Mouse (Mus musculus) activated CD4-positive, CD25-positive, alpha-beta regulatory T cell, adult 4 months (primary cell): ENCODE measurements around the gene Jmjd6. TPM values are rescaled to one million over a fixed set of nuclear protein-coding genes. Genes with fewer than 3 reads are reported as not detected.
"Not testable (repeated sequence)": the region's sequence is repeated elsewhere in the genome, so short reads cannot be mapped to it uniquely, and the experiment has no call there.

ENCODE experiments used
- ATAC-seq: one replicate; pipeline ENCODE4 v1.8.0; 2017
- polyA plus RNA-seq, 2 experiments: library from polyadenylated mRNA; unstranded; fragments of 100-300 nt; shearing (Covaris generic); gene quantifications; one replicate each; pipeline ENCODE4 v1.2.1; 2017

Gene Jmjd6
- polyA plus RNA-seq, 2 experiments from 2014 or later: 50.0 to 55.7 TPM

DNA sequence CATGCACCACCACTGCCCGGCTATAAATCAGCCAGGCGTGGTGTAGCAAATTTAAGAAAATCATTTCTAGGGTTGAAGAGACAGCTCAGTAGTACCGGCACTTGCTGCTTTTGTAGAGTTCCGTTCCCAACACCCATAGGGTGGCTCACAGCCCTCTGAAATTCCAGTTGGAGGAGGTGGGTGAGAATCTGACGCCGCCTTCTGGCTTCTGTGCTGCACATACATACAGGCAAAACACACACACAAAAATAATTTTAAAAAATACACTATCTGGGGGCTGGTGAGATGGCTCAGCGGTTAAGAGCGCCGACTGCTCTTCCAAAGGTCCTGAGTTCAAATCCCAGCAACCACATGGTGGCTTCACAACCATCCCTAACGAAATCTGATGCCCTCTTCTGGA lies 19.4 kb downstream of the Jmjd6 start:
- ATAC-seq: not testable (repeated sequence)

DNA sequence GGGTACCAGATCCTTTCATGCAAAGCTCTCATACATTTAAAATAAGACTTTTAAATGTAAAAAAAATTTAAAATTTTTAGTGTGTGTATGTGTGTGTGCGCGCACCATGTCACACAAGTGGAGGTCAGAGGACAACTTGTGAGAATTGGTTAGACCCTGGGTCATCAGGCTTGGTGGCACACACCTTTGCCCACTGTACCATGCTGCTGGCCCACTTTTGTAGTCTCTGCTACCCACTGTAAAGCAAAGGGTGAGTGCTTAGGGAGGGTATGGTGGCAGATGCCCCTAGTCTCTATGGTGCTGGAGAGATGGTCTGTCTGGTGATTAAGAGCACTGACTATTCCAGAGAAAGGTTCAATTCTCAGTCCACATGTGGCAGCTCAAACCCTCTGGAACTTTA lies 20.0 kb downstream of the Jmjd6 start:
- no peak for ATAC-seq

DNA sequence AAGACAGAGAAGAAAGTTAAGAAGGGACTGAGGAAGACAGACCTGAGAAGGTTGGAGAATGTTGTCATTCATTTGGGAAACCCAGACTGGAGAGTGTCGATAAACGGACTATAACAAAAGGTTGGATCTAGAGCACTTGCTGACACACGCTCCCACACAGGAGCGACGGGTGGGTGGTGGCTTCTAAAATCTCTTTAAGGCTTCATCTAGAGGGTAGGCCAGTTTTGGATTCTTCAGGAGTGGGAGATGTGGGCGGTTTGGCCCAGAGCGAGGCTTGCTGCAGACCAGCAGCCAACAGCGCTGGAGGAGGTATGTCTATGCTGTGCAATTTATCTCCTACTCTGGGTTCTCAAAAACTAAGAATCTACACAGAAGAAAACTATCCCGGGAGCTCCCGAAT lies 20.6 kb downstream of the Jmjd6 start:
- no peak for ATAC-seq

DNA sequence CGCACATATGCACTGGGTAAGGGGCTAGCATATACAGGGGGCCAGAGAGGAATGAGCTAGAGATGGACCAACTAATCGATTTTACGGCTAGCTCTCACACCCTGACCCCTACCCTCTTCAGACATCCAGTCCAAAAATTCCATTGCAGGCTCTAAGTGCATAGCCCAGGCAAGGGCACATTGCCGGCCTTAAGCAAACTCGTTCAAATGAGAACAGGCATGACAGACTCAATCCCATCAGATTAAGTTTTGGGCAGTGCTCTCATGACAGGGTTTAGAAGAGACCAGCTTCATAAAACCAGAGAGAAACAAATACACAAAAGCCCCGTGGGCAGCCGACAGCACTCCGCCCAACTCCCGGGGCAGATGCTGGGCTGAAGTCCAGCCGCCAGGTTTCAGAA lies 21.0 kb downstream of the Jmjd6 start:
- no peak for ATAC-seq

DNA sequence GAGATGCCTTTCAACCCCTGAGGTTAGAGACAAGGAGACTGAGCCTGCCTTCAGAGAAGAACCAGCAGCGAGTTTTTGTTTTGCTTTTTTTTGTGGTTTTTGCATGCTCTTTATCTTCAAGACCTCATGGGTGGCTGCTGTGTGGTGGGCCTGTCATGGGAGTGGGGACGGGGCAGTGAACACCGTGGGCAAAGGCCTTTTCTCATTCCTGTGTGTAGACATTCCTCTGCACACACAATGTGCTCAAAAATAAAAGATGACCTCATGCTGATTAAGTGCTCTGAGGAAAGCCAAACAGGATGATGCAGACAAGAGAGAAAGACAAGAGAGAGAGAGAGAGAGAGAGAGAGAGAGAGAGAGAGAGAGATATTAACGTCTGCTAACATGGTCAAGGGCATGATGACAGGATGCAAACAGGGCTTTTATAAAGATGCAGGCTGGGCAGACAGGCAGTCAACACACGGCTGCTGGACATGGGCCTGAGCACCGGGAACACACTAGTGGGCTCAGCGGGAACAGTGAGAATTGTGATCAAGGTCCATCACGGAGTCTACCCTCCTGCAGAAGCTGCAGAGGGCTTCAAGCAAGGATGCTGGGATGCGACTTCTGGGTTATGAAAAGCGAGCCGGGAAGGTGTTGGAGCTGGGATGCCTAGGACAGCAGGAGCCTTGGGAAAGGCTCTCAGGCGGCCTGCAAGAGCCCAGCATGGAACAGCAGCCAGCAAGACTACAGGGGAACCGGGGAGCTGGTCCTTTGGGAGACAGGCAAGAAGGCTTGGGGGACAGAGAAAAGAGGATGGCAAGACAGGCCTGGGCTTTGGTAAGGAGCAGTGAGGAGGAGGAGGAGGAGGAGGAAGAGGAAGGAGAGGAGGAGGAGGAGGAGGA lies 21.9 kb downstream of the Jmjd6 start:
- ATAC-seq: no peak

DNA sequence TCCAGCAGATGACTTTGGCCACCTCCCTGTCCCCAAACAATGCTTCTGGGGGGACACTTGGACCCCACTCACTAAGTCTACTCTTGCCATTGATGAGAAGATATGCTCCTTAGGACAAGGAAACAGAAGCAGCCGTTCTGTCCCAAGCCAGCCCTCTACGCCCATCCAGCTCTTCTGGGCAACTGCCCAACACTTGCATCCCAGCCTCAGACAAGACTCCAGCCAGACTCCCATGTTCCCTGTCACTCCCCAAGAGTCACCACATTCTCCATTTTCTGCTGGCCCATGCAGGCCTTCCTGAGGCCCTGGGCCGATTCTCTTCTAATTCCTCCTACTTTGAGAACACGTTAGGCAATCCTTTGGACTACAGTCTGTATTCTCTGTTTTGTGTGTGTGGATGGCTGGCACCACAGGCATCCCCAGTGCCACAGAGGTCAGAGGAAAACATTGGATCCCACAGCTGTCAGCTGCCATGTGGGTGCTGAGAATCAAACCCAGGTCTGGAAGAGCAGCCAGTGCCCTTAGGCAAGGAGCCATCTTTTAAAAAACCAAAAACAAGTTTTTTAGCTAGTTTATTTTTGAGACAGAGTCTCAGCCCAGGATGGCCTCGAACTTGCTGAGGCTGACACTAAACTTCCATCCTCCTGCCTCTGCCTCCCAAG lies 23.2 kb downstream of the Jmjd6 start:
- no peak for ATAC-seq

DNA sequence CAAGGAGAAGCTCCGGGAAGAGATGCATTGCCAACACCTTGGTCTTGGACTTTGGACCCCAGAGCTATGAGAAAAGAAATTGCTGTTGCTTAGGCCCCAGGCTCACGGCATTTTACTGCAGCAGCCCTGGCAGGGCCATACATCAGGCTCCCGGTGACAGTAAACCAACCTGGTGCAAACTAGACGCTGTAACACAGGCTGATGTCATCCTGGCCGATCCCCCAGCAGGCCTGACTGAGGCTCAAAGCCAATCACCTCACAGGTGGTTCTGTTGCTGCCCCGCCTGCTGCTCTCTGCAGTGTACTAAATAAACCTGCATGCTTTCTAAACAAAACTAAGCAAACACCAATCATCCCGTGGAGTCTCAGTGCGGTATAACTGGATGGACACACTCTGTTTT lies 24.5 kb downstream of the Jmjd6 start:
- no peak for ATAC-seq

DNA sequence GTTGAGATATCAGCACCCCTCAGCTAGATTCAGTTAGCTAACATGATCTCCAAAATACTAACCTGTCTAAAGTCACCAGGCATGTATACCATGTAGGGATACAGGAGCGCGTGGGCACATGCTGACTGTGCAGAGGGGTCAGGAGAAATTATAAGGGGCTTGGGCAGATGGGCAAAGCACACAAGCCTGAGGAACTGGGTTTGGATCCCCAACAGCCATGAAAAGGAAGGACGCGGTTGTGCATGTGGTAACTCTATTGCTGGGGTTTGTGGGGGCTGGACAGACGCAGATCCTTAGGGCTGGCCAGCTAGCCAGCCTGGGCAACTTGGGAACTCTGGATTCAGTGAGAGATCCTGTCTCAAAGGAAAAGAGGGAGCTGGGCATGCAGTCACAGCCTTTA lies 25.7 kb downstream of the Jmjd6 start:
- no peak for ATAC-seq

DNA sequence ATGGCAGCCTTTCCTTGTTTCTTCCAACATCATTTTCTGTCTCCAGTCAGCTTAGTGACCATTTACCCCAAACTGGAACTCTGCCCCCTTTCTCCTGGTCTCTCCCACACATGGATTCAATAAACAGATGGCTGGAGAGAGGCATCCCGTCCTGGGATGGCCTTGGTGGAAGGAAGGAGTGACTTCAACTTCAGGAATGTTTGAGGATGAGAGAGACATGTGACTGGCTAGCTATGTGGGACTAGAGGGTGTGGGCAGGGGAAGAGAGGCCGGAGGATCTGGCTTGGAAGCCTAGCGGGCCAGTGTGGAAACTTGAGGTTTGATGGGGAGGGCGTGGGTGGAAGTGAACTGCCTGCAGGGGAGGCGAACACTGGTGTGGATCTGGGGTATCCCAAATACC lies 26.5 kb downstream of the Jmjd6 start:
- ATAC-seq: no peak

DNA sequence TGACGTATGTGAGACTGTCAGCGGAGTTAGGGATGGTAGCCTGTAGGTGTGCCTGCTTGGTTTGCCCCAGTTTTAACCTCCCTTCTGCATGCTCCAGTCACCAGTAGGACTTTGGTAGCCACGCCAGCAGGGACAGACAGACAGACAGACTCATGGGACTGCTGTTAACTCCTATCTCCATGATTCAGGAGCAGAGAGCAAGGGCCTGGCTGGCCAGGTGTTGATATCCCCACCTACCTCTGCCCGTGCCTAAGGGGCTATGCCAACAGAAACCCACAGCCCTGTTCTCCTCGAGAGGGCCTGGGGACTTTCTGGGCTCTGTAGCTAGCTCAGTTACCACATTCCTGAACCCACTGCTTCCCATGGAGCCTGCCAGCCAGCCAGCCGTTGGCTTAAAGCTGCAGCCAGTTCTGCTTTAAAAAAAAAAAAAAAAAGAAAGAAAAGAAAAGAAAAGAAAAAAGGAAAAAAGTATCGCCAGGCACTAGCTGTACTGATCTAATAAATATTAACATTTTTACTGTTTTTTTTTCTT lies 28.3 kb downstream of the Jmjd6 start:
- ATAC-seq: no peak

DNA sequence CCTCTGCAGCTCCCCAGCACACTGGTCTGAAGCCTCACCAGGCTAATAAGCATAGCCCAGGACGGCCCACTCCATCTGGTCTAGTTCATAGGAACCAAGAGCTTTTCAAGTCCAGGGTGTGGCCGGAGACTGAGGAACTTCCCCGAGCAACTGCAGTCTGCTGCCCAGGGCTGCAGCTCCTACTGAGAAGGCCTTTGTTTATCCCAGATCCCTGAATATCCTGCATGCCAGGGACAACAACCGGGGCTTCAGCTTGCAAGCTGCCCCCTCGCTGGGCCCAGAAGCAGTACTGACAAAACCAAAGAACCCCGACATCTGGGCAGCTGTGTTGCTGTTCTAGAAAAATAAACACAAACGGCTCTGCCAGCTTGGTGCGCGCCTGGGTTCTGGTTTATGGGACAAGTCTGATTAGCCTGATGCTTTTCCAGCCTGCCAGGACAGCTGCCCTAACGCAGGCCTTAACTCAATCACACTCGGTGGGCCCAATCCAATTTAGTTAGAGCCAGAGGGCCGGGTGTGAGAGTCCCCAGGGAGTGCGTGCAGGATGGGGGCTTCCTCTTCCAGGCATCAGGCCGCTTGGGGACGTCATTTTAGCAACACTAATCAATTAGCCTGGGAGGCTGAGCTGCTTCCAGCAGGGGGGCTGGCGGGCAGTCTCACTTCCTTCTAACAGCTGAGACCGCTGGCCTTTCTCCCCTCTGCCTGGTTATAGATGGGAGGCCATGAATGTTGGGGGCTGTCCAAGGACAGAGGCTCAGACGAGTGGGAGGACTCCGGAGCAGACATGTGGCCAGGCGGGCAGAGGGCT lies 29.0 kb downstream of the Jmjd6 start:
- no peak for ATAC-seq

DNA sequence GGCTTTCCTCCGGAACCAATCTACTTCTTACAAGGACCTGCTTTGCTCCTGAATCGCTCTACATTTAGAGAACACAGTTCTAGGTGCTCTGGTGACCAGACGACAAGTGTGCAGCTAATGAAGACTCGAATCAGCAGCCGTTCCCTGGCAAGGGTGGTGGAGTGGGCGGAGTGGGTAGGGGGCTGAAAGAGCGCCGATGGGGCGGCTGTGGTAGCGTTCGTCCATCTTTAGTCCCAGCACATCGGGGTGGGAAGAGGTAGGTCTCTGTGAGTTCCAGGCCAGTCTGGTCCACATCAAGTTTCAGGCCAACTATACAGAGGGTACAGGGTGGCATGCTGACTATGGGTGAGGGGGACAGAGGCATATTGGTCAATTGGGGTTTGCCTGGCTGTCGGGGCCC lies 29.6 kb downstream of the Jmjd6 start:
- ATAC-seq: no peak

DNA sequence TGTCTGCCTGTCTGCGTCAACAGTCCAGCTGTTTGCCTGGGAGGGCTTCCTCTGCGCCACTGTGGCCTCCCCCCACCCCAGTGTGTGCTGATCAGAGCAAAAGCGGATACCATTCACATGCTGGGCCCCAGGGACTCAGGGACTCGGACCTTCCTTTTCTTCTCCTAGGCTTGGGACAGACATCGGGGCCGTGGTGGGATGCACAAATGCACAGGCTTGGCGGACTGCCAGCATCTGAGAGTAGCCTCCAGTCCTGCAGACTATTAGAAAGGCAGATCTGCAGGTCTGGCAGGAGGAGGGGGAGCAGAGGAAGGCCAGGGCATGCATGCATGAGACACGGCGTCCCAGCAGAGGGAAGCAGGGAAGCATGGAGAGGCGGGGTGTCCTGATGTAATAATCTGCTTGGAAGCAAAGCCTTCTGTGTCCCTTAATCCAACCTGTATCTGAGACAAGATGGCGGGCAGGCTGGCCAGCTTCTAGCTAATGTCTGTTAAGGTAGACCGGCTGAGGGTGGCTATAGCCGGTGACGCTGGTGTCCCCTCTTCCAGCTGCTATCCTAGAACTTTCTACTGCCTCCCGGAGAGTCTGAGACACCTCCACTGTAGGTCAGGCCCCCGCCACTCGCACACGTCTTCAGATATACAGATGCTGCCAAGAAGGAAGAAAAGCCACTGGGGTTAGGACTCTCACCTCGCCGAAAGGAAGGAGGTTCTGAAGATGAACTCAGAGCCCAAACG lies 30.3 kb downstream of the Jmjd6 start:
- ATAC-seq: no peak

DNA sequence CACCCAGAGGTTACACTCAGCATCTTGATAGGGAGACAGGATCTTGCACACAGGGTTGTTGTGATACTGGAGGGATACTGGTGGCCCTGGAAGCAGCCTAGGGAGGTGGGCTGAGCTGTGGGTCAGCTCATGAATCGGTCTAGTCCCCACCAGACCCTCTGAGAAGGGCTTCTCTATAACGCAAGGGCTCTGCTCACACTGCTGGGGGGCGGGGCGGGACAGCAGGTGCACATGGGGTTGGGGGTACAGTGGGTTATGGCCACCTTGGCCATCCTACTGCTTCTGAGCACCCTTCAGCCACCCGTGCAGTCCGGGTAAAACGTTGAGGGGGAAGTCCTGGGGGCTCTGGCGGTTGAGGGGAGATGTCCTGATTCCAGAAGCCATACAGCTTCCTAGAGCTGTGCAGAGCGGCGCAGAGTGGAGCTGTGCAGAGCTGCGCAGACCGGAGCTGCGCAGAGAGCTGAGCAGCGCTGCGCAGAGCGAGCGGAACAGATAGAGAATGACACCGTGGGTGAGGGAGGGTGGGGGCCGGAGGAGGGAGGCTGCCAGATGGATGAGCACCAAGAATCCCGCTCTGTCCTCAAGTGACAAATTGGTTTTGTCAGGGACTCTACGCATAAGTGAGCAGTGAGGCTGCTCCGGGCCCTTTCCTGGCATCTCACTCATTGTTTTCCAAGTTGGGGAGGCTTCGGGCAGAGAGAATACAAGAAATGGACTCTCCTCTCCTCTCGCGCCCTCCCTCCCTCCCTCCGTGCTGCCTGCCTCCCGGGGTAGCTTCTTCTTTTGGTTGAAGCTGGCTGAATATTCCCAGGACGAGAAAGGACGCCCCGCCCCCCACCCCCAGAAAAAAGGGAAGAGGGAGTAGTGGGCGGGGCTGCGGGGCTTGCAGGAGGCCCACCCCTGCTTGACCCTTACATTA lies 32.0 kb downstream of the Jmjd6 start:
- peak; percentile 86 for ATAC-seq

DNA sequence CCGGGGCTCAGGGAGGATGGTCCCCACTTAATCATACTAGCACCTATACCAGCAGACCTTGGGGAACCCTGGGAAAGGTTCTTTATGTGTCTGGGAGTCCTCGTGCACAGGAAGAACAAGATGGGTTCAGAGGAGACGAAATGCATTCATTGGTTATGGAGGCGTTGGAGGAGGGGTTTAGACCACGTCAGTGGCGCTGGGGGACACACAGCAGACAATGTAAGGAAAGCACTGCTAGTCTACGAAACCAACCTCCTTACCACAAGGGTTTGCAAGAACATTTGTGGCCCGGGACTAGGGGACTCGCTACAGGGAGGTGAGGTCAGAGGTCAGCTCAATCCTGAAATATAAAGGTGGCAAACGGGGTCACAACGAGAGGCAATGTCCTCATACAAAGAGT lies 32.7 kb downstream of the Jmjd6 start:
- no peak for ATAC-seq

DNA sequence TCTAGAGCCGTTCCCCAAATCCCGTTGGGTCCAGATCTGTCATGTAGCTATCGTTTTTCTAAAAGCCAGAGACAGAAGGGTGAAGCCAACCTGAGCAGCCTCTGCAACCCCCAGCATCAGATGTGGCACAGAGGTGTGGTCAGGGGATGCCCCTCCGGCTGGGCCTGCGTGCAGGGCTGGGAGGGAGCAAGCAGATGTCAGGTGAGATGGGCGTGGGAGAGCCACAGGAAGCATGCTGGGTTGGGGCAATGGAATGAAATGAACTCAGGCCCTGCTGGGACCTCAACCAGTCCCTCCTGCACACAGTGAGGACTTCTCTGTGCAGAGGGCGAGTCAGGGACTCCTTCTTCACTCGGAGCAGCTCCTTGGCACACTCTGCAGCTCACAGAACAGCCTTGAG lies 33.7 kb downstream of the Jmjd6 start:
- ATAC-seq: peak; percentile 49

DNA sequence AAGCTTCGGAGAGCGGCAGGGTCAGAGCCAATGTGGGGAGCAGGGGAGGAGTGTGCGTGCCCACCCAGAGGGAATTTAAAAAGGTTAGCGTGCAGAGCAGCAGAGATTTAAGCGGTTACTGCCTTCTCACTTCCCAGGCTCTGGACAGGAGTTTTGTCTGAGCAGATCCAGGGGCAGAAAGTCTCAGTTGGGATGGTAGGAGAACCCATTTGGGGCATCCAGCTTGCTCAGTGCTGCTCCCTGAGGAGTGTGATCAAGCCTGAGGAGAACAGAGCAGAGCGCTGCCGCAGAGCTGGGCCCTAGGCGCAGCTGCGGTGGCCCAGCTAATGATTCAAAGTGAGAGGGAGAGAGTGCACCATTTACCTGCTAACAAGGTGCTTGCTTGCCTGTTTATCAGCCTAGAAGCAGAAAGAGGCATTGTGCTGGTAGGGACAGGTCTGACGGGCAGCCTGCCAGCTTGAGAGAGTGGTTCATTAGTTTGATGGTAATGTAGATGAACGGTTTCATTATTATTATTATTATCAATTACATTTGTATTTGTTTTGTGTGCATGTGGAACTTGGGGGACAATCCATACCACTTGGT lies 34.3 kb downstream of the Jmjd6 start:
- no peak for ATAC-seq

DNA sequence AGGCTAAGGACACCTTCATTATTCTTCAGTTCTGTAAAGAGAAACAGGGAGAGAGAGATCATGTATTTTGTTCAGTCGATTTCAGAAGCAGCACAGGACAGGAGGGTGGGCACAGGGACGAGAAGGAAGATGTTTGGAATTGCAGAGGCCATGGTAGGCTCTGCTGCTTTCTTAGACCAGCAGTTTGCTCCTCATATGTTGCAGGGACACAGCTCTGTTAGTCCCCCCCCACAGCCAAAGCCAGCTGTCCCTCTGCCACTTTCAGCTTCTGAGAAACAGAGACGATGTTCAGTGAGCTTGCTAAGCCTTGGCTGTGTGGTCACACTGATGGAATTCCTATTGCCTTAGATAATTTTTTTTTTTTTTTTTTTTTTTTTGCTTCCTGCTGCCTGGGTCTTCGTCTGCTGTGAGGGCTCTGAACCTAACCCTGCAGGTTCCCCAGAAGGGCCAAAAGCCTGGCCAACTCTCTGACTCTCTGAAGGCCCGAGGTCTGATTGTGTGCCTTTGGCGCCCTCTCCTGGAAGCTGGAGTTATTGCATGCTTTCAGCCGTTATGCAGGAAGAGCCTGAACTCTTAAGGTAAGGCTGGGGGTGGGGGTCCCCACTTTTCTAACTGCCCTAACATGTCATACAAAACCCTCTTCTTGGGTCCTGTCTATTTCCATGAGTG lies 35.2 kb downstream of the Jmjd6 start:
- no peak for ATAC-seq

DNA sequence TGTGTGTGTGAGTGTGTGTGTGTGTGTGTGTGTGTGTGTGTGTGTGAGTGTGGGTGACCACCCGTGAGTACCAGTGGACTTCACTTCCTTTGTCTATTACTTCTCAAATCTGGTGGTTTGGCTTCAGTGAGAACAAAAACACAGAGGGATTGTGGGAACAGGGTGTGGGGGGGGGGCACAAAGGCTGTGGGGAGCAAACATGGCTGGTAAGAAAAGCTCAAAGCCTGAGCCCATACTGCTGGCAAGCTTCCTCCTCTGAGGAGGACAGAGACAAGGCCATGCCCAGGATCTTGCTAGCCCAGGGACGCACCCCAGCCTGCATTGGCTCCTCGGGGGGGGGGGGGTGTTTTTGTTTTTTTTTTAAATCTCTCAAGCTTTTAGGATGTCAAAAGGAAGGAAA lies 35.7 kb downstream of the Jmjd6 start:
- no peak for ATAC-seq

DNA sequence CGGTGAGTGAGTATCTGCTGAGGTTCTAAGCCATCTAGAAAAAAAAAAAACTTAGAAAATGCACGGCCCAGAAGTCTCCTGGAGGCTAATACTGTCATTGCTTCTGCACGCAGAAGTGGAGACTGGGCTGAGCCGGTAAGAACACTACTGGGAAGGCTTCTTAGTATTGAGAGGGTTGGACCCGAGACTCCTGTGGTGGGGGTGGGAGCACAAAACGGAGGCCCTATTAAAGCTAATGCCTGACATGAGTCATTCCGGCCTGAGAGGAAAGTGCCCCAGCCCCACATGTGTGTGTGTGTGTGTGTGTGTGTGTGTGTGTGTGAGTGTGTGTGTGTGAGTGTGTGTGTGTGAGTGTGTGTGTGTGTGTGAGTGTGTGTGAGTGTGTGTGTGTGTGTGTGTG lies 36.1 kb downstream of the Jmjd6 start:
- ATAC-seq: no peak
